Mouse (Mus musculus) liver, adult 2 months (tissue): ENCODE measurements around the gene Tepsin. TPM values are rescaled to one million over a fixed set of nuclear protein-coding genes. Genes with fewer than 3 reads are reported as not detected.

ENCODE experiments used
- DNase-seq: peaks from one replicate; pipeline ENCODE4 v3.0.0-alpha.2; 2011; ENCODE audit warnings: low read depth, low spot score; ENCODE audit errors: extremely low read depth
- H3K27ac ChIP-seq: fragments of 200-500 bp; replicated peaks from 2 replicates; pipeline ENCODE4 v1.5.1; 2012; ENCODE audit warnings: low read depth, mild to moderate bottlenecking, control low read depth, inconsistent platforms, low read length; ENCODE audit not compliant: insufficient read depth
- H3K27me3 ChIP-seq: fragments of 200-500 bp; 2 replicates; pipeline ENCODE4 v1.6.1; 2012; ENCODE audit warnings: mild to moderate bottlenecking, moderate library complexity, low read length, inconsistent platforms; ENCODE audit not compliant: control insufficient read depth, insufficient read depth
- H3K36me3 ChIP-seq: fragments of 200-500 bp; 2 replicates; pipeline ENCODE4 v1.6.1; 2012; ENCODE audit warnings: low read length, inconsistent platforms; ENCODE audit not compliant: control insufficient read depth, insufficient read depth
- H3K4me1 ChIP-seq: fragments of 200-500 bp; 2 replicates; pipeline ENCODE4 v1.6.1; 2011; ENCODE audit warnings: low read length; ENCODE audit not compliant: control insufficient read depth, insufficient read depth
- H3K4me3 ChIP-seq: fragments of 200-500 bp; 2 replicates; pipeline ENCODE4 v1.5.1; 2011; ENCODE audit warnings: low read depth, mild to moderate bottlenecking, control low read depth, low read length, moderate library complexity; ENCODE audit not compliant: insufficient read depth
- H3K79me2 ChIP-seq: fragments of 200-500 bp; 2 replicates; pipeline ENCODE4 v1.6.1; 2012; ENCODE audit warnings: inconsistent platforms, mild to moderate bottlenecking, low read length, moderate library complexity; ENCODE audit not compliant: control insufficient read depth, insufficient read depth
- H3K9ac ChIP-seq: fragments of 200-500 bp; 2 replicates; pipeline ENCODE4 v1.6.1; 2012; ENCODE audit warnings: low read depth, mild to moderate bottlenecking, control low read depth, inconsistent platforms, low read length
- CTCF ChIP-seq: fragments of 200-500 bp; IDR thresholded peaks from 2 replicates; pipeline ENCODE4 v1.5.1; 2011; ENCODE audit warnings: low read depth, low read length, control low read depth
- POLR2A ChIP-seq: fragments of 200-500 bp; IDR thresholded peaks from 2 replicates; pipeline ENCODE4 v1.6.1; 2011; ENCODE audit warnings: low read length, control low read depth; ENCODE audit not compliant: insufficient read depth; ENCODE audit errors: extremely low read depth
- WGBS: fragments of 180-500 bp; shearing (Covaris S2); methylation state at CpG from one replicate; pipeline ENCODE4 v1.1.7; 2018; 5-methylcytosine and 5-hydroxymethylcytosine counted together
- polyA plus RNA-seq: library from polyadenylated mRNA; depleted of rRNA; stranded (reverse); fragments of >200 nt; gene quantifications from 2 replicates; pipeline ENCODE4 v1.2.3, GENCODE M21; 2012
- total RNA-seq: library from RNA; depleted of rRNA; stranded (reverse); fragments of >200 nt; gene quantifications from 2 replicates; pipeline ENCODE4 v1.2.3, GENCODE M21; 2014

Tepsin gene
- total and polyA plus RNA-seq, 2 experiments = 4.6 to 24.9 TPM

GRCm38 (mm10) chr11:120107026-120107425 lies 8.5 kb upstream of the Tepsin start:
- WGBS = 80% methylated on average over 2 of the region's 2 CpGs
- no peak overlapping the region for H3K9ac ChIP-seq
- H3K4me1 ChIP-seq = no peaks in the 10 kb centered on the region
- no peak for DNase-seq
- H3K79me2 ChIP-seq = no peaks in the 10 kb centered on the region
- H3K4me3 ChIP-seq = no peak overlapping the region
- no peaks in the 10 kb centered on the region; the same call in 1 of the 2 replicates for H3K36me3 ChIP-seq
- H3K27me3 ChIP-seq = no peaks in the 10 kb centered on the region
- no peak for TF ChIP-seq POLR2A
- TF ChIP-seq CTCF = no peak
- no peak overlapping the region for H3K27ac ChIP-seq

GRCm38 (mm10) chr11:120103431-120103997 lies 5.0 kb upstream of the Tepsin start:
- peaks cover 5% of the 10 kb centered on the region for H3K4me1 ChIP-seq
- no peak overlapping the region for H3K4me3 ChIP-seq
- H3K36me3 ChIP-seq = no peaks in the 10 kb centered on the region
- H3K9ac ChIP-seq = no peak overlapping the region
- no peaks in the 10 kb centered on the region for H3K27me3 ChIP-seq
- no peaks in the 10 kb centered on the region for H3K79me2 ChIP-seq
- WGBS = 86% methylated on average over 3 of the region's 3 CpGs
- no peak for TF ChIP-seq CTCF
- TF ChIP-seq POLR2A = no peak
- H3K27ac ChIP-seq = no peak overlapping the region
- no peak for DNase-seq

- DNase-seq = peak; percentile 59
- H3K9ac ChIP-seq = no peak overlapping the region
- no peaks in the 10 kb centered on the region for H3K36me3 ChIP-seq
- WGBS = 5% methylated on average over 3 of the region's 3 CpGs
- H3K27me3 ChIP-seq = no peaks in the 10 kb centered on the region
- no peak overlapping the region for H3K27ac ChIP-seq
- no peak overlapping the region for H3K4me3 ChIP-seq
- H3K79me2 ChIP-seq = peaks cover 3% of the 10 kb centered on the region; the same call in 1 of the 2 replicates
- peaks cover 11% of the 10 kb centered on the region for H3K4me1 ChIP-seq
- TF ChIP-seq POLR2A = no peak
- TF ChIP-seq CTCF = peak; percentile 64
These were observed 2.5 kb upstream of the Tepsin start for GRCm38 (mm10) chr11:120101036-120101435.

GRCm38 (mm10) chr11:120092817-120093591 lies 5.5 kb downstream of the Tepsin start:
- Histone ChIP-seq H3K9ac (no peak overlapping the region), H3K36me3 (no peaks in the 10 kb centered on the region), H3K4me1 (peaks cover 6% of the 10 kb centered on the region), H3K27me3 (no peaks in the 10 kb centered on the region), H3K27ac (no peak overlapping the region), H3K4me3 (no peak overlapping the region), H3K79me2 (peaks cover 3% of the 10 kb centered on the region; the same call in 1 of the 2 replicates)
- TF ChIP-seq POLR2A (no peak), CTCF (no peak)
- WGBS = 89% methylated on average over 23 of the region's 23 CpGs
- DNase-seq = no peak

- no peak overlapping the region for H3K4me3 ChIP-seq
These were observed 7.9 kb downstream of the Tepsin start for GRCm38 (mm10) chr11:120090661-120091060.

GRCm38 (mm10) chr11:120086702-120087152 lies 11.8 kb downstream of the Tepsin start, which contains the start of gene Cep131:
Gene Cep131, minus strand, starts transcription at chr11:120086827.
- Histone ChIP-seq H3K27ac (no peak within 1 kb of the TSS), H3K36me3 (no peaks in the 10 kb centered on the region), H3K79me2 (no peaks in the 10 kb centered on the region), H3K9ac (peak within 1 kb of the TSS; percentile 93), H3K27me3 (no peaks in the 10 kb centered on the region), H3K4me1 (peaks cover 6% of the 10 kb centered on the region), H3K4me3 (peak within 1 kb of the TSS; percentile 87)
- no peak for TF ChIP-seq CTCF
- 0 out of 2 replicates have a peak, but pooled peaks have one; percentile 33 for TF ChIP-seq POLR2A
- under 1% methylated on average over 42 of the region's 42 CpGs for WGBS
- DNase-seq = peak; percentile 86

More at GRCm38 (mm10) chr11:120090661-120091060, 7.9 kb downstream of the Tepsin start:
- Histone ChIP-seq H3K36me3 (no peaks in the 10 kb centered on the region), H3K27me3 (no peaks in the 10 kb centered on the region), H3K27ac (no peak overlapping the region), H3K79me2 (no peaks in the 10 kb centered on the region), H3K9ac (no peak overlapping the region), H3K4me1 (peaks cover 6% of the 10 kb centered on the region)
- no peak for DNase-seq
- 90% methylated on average over 4 of the region's 4 CpGs for WGBS
- TF ChIP-seq POLR2A = no peak
- TF ChIP-seq CTCF = no peak
